Mouse (Mus musculus) G1E (cell line): ENCODE results near the gene Dync2li1. TPM values are rescaled to one million over a fixed set of nuclear protein-coding genes. Genes with fewer than 3 reads are reported as not detected.

Experiments used
- ATAC-seq: 2 replicates; pipeline ENCODE4 v1.8.0; 2016; ENCODE audit warnings: mild to moderate bottlenecking; ENCODE audit not compliant: insufficient number of reproducible peaks, poor library complexity, low FRiP score, severe bottlenecking; ENCODE audit errors: extremely low read depth
- DNase-seq: peaks from one replicate; pipeline ENCODE4 v3.0.0; 2012; ENCODE audit warnings: low spot score
- H3K27me3 ChIP-seq: 2 replicates; pipeline ENCODE4 v1.6.1; 2012; ENCODE audit warnings: mild to moderate bottlenecking, low read length, inconsistent platforms; ENCODE audit not compliant: insufficient read depth
- H3K36me3 ChIP-seq: replicated peaks from 2 replicates; pipeline ENCODE3; 2012; ENCODE audit warnings: mild to moderate bottlenecking, inconsistent platforms
- H3K4me1 ChIP-seq: 2 replicates; pipeline ENCODE4 v1.6.1; 2012; ENCODE audit warnings: low read depth, low read length, inconsistent platforms, mixed read lengths; ENCODE audit not compliant: insufficient read depth
- H3K4me3 ChIP-seq: 2 replicates; pipeline ENCODE4 v1.5.1; 2012; ENCODE audit warnings: low read depth, mild to moderate bottlenecking, inconsistent platforms, low read length, moderate library complexity, mixed read lengths
- H3K9me3 ChIP-seq: replicated peaks from 2 replicates; pipeline ENCODE4 v1.6.1; 2012; ENCODE audit warnings: inconsistent platforms
- CTCF ChIP-seq: IDR thresholded peaks from 2 replicates; pipeline ENCODE4 v1.5.1; 2012; ENCODE audit warnings: low read depth, low read length, inconsistent platforms, mixed read lengths
- GATA1 ChIP-seq: IDR thresholded peaks from 2 replicates; pipeline ENCODE4 v1.6.1; 2012; ENCODE audit warnings: borderline replicate concordance, low read length, inconsistent platforms, mixed read lengths
- GATA2 ChIP-seq: IDR thresholded peaks from 2 replicates; pipeline ENCODE4 v1.6.1; 2012; ENCODE audit warnings: low read depth, low read length, inconsistent platforms, borderline replicate concordance
- POLR2AphosphoS5 ChIP-seq: IDR thresholded peaks from 2 replicates; pipeline ENCODE4 v1.6.1; 2012; ENCODE audit warnings: low read depth, low read length, inconsistent platforms; ENCODE audit not compliant: insufficient replicate concordance
- TAL1 ChIP-seq: conservative IDR thresholded peaks from 2 replicates; pipeline ENCODE4 v1.6.1; 2012; ENCODE audit warnings: low read depth, low read length, inconsistent platforms, mixed read lengths
- polyA plus RNA-seq: library from polyadenylated mRNA; stranded (reverse); fragments of >175 nt; gene quantifications from 2 replicates; pipeline ENCODE4 v1.2.3, GENCODE M21; 2012
- total RNA-seq, 2 experiments: library from RNA; stranded (forward) in 1 of 2; stranded (reverse) in 1 of 2; fragments of 200-1000 nt in 1 of 2; fragments of >200 nt in 1 of 2; fragmentation: Nextera tagmentation in 1 of 2; gene quantifications; 2 replicates each; pipeline ENCODE4 v1.2.3; 2014 to 2017

Gene Dync2li1
- total and polyA plus RNA-seq, 3 experiments = not detected

DNA sequence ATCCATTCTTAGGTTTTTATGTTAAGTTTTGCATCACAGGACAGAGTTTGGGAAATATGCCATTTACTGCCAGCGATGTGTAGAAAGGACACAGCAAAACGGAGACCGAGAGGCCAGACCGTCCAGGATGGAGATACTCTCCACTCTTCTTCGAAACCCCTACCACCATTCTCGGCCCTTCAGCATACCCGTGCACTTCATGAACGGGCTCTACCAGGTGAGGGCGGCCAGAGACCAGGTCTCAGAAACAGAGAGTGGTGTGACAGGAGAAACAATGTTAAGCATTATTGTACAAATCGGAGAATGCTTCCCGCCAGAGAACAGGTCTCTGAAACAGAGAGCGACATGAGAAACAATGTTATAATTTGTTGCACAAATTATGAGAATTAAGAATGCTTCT lies 28.4 kb upstream of the Dync2li1 start:
- Histone ChIP-seq H3K36me3 (no peaks in the 10 kb centered on the region), H3K27me3 (peaks cover 3% of the 10 kb centered on the region), H3K4me3 (no peak overlapping the region), H3K4me1 (no peaks in the 10 kb centered on the region), H3K9me3 (no peaks in the 10 kb centered on the region)
- TF ChIP-seq GATA1 (no peak), CTCF (no peak), POLR2AphosphoS5 (no peak), GATA2 (no peak), TAL1 (no peak)
- no peak for ATAC-seq
- no peak for DNase-seq

DNA sequence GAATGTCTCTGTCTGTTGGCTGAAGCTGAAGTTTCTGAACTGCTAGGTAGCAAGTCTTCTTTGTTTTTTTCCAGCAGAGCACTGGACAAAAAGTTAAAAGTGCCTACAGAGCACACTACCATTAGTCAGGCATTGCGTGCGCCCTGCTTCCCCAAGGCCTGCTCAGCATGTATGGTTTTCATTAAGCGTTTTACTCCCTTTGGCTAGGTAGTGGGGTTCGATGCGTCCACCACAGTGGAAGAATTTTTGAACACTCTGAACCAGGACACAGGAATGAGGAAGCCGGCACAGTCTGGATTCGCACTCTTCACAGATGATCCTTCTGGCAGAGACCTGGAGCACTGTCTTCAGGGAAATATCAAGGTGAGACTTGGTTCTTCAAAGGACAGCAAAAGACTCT lies 27.4 kb upstream of the Dync2li1 start:
- H3K27me3 ChIP-seq = peaks cover 3% of the 10 kb centered on the region
- H3K36me3 ChIP-seq = no peaks in the 10 kb centered on the region
- no peaks in the 10 kb centered on the region for H3K4me1 ChIP-seq
- no peak for DNase-seq
- TF ChIP-seq TAL1 (no peak), GATA2 (no peak), POLR2AphosphoS5 (no peak), CTCF (no peak), GATA1 (no peak)
- no peaks in the 10 kb centered on the region for H3K9me3 ChIP-seq
- no peak for ATAC-seq
- no peak overlapping the region for H3K4me3 ChIP-seq

DNA sequence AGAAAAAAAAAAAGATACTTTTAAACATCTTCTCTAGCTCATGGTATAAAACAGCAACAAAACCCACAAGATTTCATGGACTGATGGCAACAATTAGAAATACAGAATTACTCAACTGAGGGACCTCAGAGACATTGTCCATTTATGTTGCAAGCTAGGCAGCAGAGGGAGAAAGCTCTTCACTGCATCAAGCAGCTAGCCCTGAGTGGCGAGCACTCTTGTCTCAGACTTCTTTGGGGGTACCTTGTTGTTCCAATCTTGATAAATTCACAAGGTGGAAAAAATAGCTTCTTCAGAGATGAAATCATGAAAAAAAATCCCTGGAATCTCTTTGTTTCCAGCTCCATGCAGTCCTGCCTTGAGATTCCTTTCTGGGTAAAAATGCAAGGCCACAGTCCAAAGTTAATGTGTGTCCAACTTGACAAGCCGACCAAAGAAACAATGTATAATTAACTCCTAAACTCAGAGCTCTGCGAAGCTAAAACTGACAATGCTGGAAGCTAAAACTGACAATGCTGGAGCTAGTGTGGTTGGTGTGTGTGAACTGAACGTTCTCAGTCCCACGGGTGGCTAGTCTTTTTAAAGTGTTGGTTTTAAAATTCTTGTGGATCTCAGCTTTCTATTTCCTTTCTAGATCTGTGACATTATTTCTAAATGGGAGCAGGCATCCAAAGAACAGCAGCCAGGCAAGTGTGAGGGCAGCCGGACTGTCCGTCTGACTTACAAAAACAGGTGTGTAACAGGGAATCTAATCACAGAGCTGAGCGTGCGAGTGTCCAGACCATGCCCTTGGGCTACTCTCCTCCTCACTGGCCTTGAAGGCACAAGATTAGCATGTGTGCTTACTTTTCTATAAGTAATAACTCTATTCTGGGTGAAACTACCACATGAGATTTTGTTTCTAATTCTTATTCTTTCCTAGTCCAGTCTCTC lies 26.0 kb upstream of the Dync2li1 start:
- TF ChIP-seq GATA1 (no peak), GATA2 (no peak), POLR2AphosphoS5 (no peak), CTCF (no peak), TAL1 (no peak)
- Histone ChIP-seq H3K4me3 (no peak overlapping the region), H3K36me3 (no peaks in the 10 kb centered on the region), H3K4me1 (no peaks in the 10 kb centered on the region), H3K9me3 (no peaks in the 10 kb centered on the region), H3K27me3 (peaks cover under 1% of the 10 kb centered on the region)
- ATAC-seq = no peak
- DNase-seq = no peak

DNA sequence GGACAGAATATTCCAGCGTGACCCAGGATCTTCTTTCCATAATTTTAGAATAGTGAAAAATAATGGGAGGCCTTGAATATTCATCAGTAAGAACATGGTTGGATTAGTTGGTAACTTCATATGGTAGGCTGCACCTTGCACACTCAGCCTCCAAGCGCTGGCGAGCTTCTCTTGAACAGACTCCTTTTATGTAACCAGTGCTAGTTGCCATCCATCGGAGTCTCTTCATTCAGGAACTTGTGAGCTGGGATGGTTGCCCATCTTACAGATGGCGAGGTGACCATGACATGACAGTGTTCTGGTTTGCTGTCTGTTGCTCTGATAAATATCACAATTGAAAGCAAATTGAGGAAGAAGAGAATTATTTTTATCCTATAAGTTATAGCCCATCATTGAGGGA lies 24.5 kb upstream of the Dync2li1 start:
- no peaks in the 10 kb centered on the region for H3K36me3 ChIP-seq
- no peak for DNase-seq
- no peak for ATAC-seq
- H3K4me1 ChIP-seq = no peaks in the 10 kb centered on the region
- H3K27me3 ChIP-seq = no peaks in the 10 kb centered on the region
- no peaks in the 10 kb centered on the region for H3K9me3 ChIP-seq
- H3K4me3 ChIP-seq = no peak overlapping the region
- TF ChIP-seq POLR2AphosphoS5 (no peak), CTCF (no peak), GATA1 (no peak), GATA2 (no peak), TAL1 (no peak)

DNA sequence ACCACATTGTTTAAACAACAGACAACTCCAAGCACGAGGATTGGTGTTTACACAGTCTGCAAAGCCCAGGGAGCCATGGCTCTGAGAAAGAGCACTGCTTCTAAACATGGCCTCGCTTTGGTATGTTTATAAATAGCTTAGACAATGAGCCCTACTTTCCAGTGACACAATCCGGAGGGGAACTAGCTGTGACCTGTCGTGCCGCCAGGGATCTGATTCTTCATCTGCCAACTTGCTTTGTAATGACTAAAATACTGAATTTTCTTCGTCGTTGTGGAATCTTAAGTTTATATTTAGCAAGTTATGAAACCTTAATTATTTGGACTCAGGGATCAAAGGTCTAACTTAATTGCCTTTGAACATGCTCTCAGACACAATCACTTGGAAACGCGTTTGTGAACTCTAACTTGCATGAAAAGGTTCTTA lies 23.1 kb upstream of the Dync2li1 start:
- no peak overlapping the region for H3K4me3 ChIP-seq
- H3K4me1 ChIP-seq = no peaks in the 10 kb centered on the region
- no peaks in the 10 kb centered on the region for H3K9me3 ChIP-seq
- TF ChIP-seq POLR2AphosphoS5 = no peak
- TF ChIP-seq TAL1 = no peak
- TF ChIP-seq GATA2 = no peak
- no peak for TF ChIP-seq CTCF
- TF ChIP-seq GATA1 = no peak
- no peak for DNase-seq
- no peaks in the 10 kb centered on the region for H3K36me3 ChIP-seq
- ATAC-seq = no peak
- H3K27me3 ChIP-seq = peaks cover 2% of the 10 kb centered on the region; the same call in 1 of the 2 replicates

DNA sequence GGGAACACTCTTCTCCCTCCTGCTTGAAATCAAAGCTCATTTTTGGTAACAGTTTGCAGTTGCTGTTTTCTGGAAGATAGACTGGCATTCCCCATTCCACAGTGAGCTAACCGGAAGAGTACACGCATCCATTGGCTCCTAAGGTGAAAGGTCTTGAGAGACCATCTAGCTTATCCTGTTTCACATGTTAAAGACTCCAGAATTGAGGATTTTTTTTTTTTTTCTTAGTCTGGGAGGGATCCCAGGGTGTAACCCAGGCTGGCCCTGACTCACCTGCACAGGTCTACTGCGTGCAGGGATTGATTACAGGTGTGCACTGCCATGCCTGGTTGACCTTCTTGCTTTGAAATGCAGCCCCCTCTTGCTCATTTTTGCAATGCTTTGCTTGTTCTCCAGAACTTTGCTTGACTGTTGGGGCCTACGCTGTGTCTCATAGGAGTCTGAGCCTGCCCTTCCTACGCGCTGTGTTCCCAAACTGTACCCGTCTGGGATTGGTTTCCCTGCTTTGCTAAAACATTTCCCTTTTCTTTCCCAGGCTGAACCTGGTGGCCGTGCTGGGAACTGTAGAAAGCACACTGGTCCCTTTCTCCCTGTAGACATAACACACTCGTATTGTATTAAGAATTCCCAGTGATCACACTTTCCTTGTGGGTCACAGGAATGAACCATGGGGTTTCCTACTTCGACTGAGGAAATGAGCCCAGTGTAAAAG lies 22.4 kb upstream of the Dync2li1 start:
- DNase-seq (no peak), ATAC-seq (no peak)
- TF ChIP-seq GATA1 (no peak), TAL1 (no peak), GATA2 (no peak), CTCF (no peak), POLR2AphosphoS5 (no peak)
- H3K36me3 ChIP-seq = no peaks in the 10 kb centered on the region
- H3K9me3 ChIP-seq = no peaks in the 10 kb centered on the region
- H3K27me3 ChIP-seq = peaks cover 4% of the 10 kb centered on the region; the same call in 1 of the 2 replicates
- no peak overlapping the region for H3K4me3 ChIP-seq
- H3K4me1 ChIP-seq = no peaks in the 10 kb centered on the region
